Comparison of ENCODE assay signal across 14 mouse cellular contexts in genomic region chr16:34561734-34562135, GRCm38 (mm10). TPM values are rescaled to one million over a fixed set of nuclear protein-coding genes. Genes with fewer than 3 reads are reported as not detected.
DNase-seq lines count a peak whose midpoint lies in the region; ATAC-seq and TF ChIP-seq lines count a peak whose summit lies in the region.
"Had no signal": no experiment of that assay in that cellular context is flagged by ENCODE, and none has a peak within 500 bp of the region (broad histone marks: within the 10 kb centered on the region; RNA-seq: fewer than 3 reads in every experiment).

No protein-coding gene starts in this region.

- TF ChIP-seq POLR2A in brain, embryonic 14.5 days (IDR thresholded peaks at IDR 0.05; ENCODE audit: borderline replicate concordance, extremely low read depth, insufficient read depth, insufficient read length, poor library complexity, severe bottlenecking): no peak

- DNase-seq in cerebellum, postnatal 10 days: peak; percentile 51 to 76
- no peak for DNase-seq in cerebellum, adult 9-10 months
- peak; percentile 88 for DNase-seq in brain, embryonic 14.5 days (ENCODE audit: low read depth)
- DNase-seq in hindbrain, embryonic 11.5 days (ENCODE audit: low spot score): peak; percentile 70
- DNase-seq in midbrain, embryonic 14.5 days: peak; percentile 73
- DNase-seq in adipocyte (ENCODE audit: low spot score): no peak
- no peak for DNase-seq in ovary, postnatal 36 days (ENCODE audit: low spot score)
- no peak for DNase-seq in cerebellum, adult 8-10 months
- DNase-seq: adrenal gland, postnatal 25 days; cerebellum, adult 2 months; gastrocnemius, postnatal 14 days; kidney, adult 8-10 months; lung, adult 18-20 months had no signal

- H3K9ac ChIP-seq in hindbrain, embryonic 11.5 days (ENCODE audit: low read depth, low read length): no peak overlapping the region
- no peak overlapping the region for H3K9ac ChIP-seq in midbrain, embryonic 14.5 days (replicated peaks; ENCODE audit: low read length)
- H3K9ac ChIP-seq: limb, embryonic 13.5 days had no signal

- TF ChIP-seq CTCF in brain, embryonic 14.5 days (IDR thresholded peaks at IDR 0.05; ENCODE audit: borderline replicate concordance, extremely low read depth, insufficient read depth, insufficient read length): no peak

- H3K27ac ChIP-seq in hindbrain, embryonic 11.5 days (ENCODE audit: low read depth, low read length): peak overlapping the region; percentile 58
- H3K27ac ChIP-seq in midbrain, embryonic 14.5 days (replicated peaks; ENCODE audit: low read depth, low read length): peak overlapping the region; percentile 10; the same call in 1 of the 2 replicates
- H3K27ac ChIP-seq: limb, embryonic 13.5 days had no signal

- no peaks in the 10 kb centered on the region for H3K27me3 ChIP-seq in hindbrain, embryonic 11.5 days (ENCODE audit: control insufficient read depth, insufficient read depth, low read length)
- H3K27me3 ChIP-seq in midbrain, embryonic 14.5 days (ENCODE audit: control insufficient read depth, insufficient read depth, low read length): no peaks in the 10 kb centered on the region
- H3K27me3 ChIP-seq: limb, embryonic 13.5 days had no signal

- H3K36me3 ChIP-seq in hindbrain, embryonic 11.5 days (ENCODE audit: control insufficient read depth, insufficient read depth, low read length): no peaks in the 10 kb centered on the region
- H3K36me3 ChIP-seq in midbrain, embryonic 14.5 days (ENCODE audit: control insufficient read depth, insufficient read depth, low read length): no peaks in the 10 kb centered on the region
- H3K36me3 ChIP-seq: limb, embryonic 13.5 days had no signal

- peaks cover 2% of the 10 kb centered on the region; the same call in 1 of the 2 replicates for H3K4me1 ChIP-seq in hindbrain, embryonic 11.5 days (replicated peaks; ENCODE audit: control insufficient read depth, insufficient read depth, low read length)
- H3K4me1 ChIP-seq in midbrain, embryonic 14.5 days (ENCODE audit: control insufficient read depth, insufficient read depth, low read length): peaks cover 73% of the 10 kb centered on the region

- peak; percentile 92 for ATAC-seq in hindbrain, embryonic 11.5 days (ENCODE audit: low FRiP score)
- ATAC-seq in midbrain, embryonic 14.5 days (ENCODE audit: low FRiP score, low TSS enrichment): peak; percentile 83

- no peak overlapping the region for H3K4me3 ChIP-seq in hindbrain, embryonic 11.5 days (ENCODE audit: low read depth, low read length)
- no peak overlapping the region for H3K4me3 ChIP-seq in midbrain, embryonic 14.5 days (replicated peaks; ENCODE audit: low read depth, low read length)
- H3K4me3 ChIP-seq: limb, embryonic 13.5 days had no signal

- no peaks in the 10 kb centered on the region for H3K9me3 ChIP-seq in hindbrain, embryonic 11.5 days (ENCODE audit: control insufficient read depth, low read length)
- H3K9me3 ChIP-seq in midbrain, embryonic 14.5 days (ENCODE audit: control insufficient read depth, low read length): no peaks in the 10 kb centered on the region
- H3K9me3 ChIP-seq: limb, embryonic 13.5 days had no signal

- 14% methylated on average over 5 of the region's 5 CpGs for WGBS in hindbrain, embryonic 11.5 days
- 2% methylated on average over 5 of the region's 5 CpGs for WGBS in midbrain, embryonic 14.5 days

- peak overlapping the region; percentile 12 for H3K4me2 ChIP-seq in hindbrain, embryonic 11.5 days (replicated peaks; ENCODE audit: low read depth, low read length)
- peak overlapping the region; percentile 9; the same call in 1 of the 2 replicates for H3K4me2 ChIP-seq in midbrain, embryonic 14.5 days (ENCODE audit: low read length)
- H3K4me2 ChIP-seq: limb, embryonic 13.5 days had no signal

RNA-seq across cellular contexts. Expression of gene Kalrn, which starts 11.6 kb away (rescaled TPM):
- polyA plus RNA-seq in brain, embryonic 14.5 days (2012; rRNA removed): 30.4 and 52.2 TPM in 2 replicates
- 20.8 and 25.6 TPM in 2 replicates for polyA plus RNA-seq in hindbrain, embryonic 11.5 days (2014; fragmentation: Nextera tagmentation; extraction: Ambion mirVana)
- polyA plus RNA-seq in midbrain, embryonic 14.5 days (2014; fragmentation: Nextera tagmentation; extraction: Ambion mirVana): 40.1 and 44.6 TPM in 2 replicates

Comparison
In these comparisons a context has a peak if more than half of its experiments do, and no peak if none do; other contexts are left out.
1. DNase-seq: peak in cerebellum, postnatal 10 days (2 of 2), brain, embryonic 14.5 days (single experiment), hindbrain, embryonic 11.5 days (single experiment) and midbrain, embryonic 14.5 days (single experiment); none in cerebellum, adult 9-10 months (single experiment), adipocyte (single experiment), ovary, postnatal 36 days (single experiment) and cerebellum, adult 8-10 months (single experiment).